Mouse (Mus musculus) C3H10T1/2 (cell line): ENCODE measurements around the gene Gpr137b. TPM values are rescaled to one million over a fixed set of nuclear protein-coding genes. Genes with fewer than 3 reads are reported as not detected.

Experiments
- polyA plus RNA-seq, 2 experiments: library from polyadenylated mRNA; unstranded; fragments of >200 nt; fragmentation: generic; extraction: Trizol; gene quantifications; one replicate each; pipeline ENCODE4 v1.2.1; 2012; ENCODE audit warnings: missing spikeins in 2 of 2

Gene Gpr137b
- 1 to 10 TPM; 6.5 to 7.4 TPM for polyA plus RNA-seq

GRCm38 (mm10) chr13:13393228-13394095 lies at the start of gene Gpr137b:
TSS of gene Gpr137b (minus strand) at chr13:13394014.

GRCm38 (mm10) chr13:13437460-13438015 lies 43.7 kb upstream of the Gpr137b start, which contains the start of gene Nid1:
TSS of gene Nid1 (plus strand) at chr13:13437551.

Other genes with a start within 250 kb of the Gpr137b start
- gene Prl2c5, start 211.3 kb downstream of the Gpr137b start, polyA plus RNA-seq = under 1 TPM in 1 of 2 experiments, not detected in 1; 0.04 TPM
- gene Nid1, start 43.5 kb upstream of the Gpr137b start, polyA plus RNA-seq = 10 to 100 TPM in 1 of 2 experiments, 1 to 10 TPM in 1; 2.9 to 35.1 TPM
- 1 to 10 TPM in 1 of 2 experiments, under 1 TPM in 1; 0.05 to 1.0 TPM for gene Lyst, start 196.4 kb upstream of the Gpr137b start, polyA plus RNA-seq